Mouse (Mus musculus) gastrocnemius, postnatal 10 days (tissue): Measurements from ENCODE around the gene Gm3880. TPM values are rescaled to one million over a fixed set of nuclear protein-coding genes. Genes with fewer than 3 reads are reported as not detected.
"Not testable (repeated sequence)": the region's sequence is repeated elsewhere in the genome, so short reads cannot be mapped to it uniquely, and the experiment has no call there.

ENCODE experiments used
- DNase-seq: peaks from one replicate; pipeline ENCODE4 v3.0.0; 2021; ENCODE audit warnings: mixed read lengths
- long read RNA-seq, 2 experiments: library from polyadenylated mRNA; stranded (forward); transcript quantifications; one replicate each; pipeline ENCODE4 v2.0.0; 2021
- total RNA-seq, 2 experiments: library from RNA; stranded (reverse); gene quantifications; 2 replicates each; pipeline ENCODE4 v1.2.3; 2021

Gene Gm3880
- total RNA-seq: not detected
- long read RNA-seq, experiment 1: 0 reads
- long read RNA-seq, experiment 2: 0 reads

DNA sequence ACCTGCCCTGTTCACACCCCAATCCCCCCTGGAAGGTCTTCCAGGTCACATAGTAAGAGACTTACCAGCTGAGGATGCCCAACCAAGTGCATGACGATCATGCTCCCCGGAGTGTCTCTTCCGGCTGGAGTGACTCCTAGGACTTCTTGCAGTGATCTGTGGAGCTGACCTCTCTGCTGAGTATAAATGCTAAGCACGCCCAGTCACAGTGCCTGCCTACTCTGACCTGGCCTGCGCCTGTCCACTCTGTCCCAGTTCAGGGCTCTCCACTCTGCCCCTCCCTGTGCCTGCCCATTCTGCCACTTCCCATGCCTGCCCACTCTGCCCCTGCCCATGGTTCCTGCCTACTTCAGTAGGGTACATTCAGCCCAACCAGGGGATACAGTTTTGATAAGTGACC, at the start of gene Gm3880:
Gene Gm3880 (minus strand): TSS at position 101 of the 400 bp plus-strand sequence.
- not testable (repeated sequence) for DNase-seq

DNA sequence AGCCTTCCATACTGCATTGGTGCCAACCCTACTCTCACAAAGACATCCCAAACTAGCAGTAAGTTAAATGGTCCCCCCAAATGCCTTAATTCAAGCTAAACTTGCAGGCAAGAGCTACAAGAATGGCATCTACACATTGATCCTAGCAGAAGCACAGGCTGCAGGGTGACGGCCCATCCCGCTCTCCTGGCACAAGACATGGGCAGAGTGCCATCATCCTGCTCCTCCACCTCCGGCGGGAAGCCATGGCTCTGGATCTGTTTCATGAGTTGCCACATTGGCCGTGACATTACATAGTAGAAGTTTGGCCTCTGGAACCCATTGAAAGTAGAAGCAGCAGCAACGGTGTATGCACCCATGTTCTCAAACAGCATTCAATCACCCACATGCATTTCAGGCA, 37.5 kb upstream of the Gm3880 start:
- not testable (repeated sequence) for DNase-seq

DNA sequence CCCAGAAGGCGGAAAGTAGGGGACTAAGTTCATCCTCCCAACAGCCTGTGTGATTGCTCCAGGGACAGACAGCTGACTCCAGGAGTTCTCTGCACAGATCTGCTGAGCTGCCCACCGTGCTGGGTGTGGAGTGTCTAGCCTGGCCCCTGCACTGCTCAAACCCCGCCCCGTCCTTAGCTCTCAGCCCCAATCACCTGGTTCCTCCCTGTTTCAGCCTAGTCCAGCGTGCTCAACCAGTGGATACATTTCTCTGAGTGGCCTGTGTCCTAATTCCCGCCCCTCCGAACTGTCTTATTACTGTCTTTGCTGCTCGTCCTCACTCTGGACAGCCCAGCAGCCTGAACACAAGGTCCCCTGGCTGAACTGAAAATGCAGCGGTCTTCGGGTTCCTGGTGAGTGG, 20.8 kb upstream of the Gm3880 start, which contains the start of the genes Gm9112 and Dmrtc1b:
Gene Gm9112 (minus strand): TSS at position 101 of the 400 bp plus-strand sequence.
Gene Dmrtc1b (plus strand): TSS at position 331 of the 400 bp plus-strand sequence.
- DNase-seq: not testable (repeated sequence)

DNA sequence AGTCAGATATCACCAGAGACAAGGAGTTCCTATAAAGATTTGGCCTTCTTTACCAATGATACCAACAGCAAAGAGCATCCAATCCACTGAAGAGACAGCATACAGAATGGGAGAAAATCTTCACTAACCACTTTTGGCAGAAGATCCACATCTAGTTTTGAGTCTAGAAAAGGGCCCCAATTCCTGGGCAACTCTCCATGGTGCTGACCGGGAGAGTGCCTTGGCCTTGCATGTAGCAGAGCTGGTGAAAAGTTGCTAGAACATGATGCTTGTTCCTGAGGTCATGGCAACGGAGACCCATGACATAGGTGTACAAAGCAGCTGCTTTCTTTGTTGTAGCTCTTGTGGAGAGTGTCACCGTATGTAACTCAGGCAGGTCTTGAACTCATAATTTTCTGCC, 13.9 kb upstream of the Gm3880 start:
- DNase-seq: peak; percentile 5

DNA sequence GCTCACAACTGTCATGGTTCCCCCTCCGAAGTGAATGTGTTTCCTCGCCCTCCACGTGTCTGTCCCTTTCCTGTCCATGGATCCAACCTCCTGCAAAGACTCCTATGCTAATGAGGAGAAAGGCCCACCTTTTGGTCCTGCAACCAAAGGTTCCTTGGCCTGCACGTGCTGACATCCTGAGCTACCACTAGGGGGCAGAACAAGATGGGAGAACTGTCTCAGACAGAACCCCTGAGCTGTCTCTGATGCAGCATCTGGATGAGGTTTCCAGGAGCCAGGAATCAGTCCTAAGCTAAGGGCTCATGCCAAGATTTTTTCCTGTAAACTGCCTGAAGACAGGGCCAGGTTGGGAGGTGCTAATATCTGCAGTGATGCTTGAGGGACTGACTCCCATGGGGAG, 2.5 kb upstream of the Gm3880 start:
- DNase-seq: peak; percentile 5

DNA sequence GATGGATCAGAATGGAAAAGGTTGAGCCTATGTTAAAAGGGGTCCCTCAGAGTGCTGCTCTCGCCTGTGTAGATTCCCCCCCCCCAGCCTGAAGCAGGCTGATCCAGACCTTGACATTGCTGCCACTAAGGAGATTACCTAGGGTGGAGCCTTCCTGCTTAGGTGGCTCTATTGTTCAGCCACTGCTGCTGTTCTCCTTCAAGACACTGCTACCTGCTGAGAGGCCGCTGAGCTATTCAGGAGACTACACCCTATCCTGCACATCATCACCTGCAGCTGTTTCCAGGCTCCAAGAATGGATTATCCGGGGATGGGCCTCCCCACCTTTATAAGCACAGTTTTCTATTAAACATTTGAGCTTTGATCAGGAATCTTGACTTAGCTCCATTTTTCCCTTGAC, 2.1 kb downstream of the Gm3880 start:
- not testable (repeated sequence) for DNase-seq

DNA sequence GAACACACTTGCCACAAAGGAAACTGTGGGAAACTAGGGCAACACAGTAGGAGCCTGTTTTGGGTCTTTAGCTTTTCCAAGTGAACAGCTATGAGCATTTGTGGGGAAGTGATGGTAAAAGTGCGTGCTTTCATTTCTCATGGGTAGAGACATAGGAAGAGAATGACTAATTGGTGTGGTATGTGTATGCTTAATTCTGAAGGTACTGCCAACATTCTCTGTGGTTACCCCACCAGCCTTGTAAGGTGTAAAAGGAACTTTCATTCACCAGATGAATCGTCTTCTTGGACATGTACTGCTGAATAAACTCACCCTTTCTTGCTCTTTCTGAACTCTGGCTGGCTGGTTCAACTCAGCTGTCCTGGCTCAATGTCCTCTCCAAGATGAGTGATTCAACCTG, 20.1 kb downstream of the Gm3880 start:
- DNase-seq: no peak

DNA sequence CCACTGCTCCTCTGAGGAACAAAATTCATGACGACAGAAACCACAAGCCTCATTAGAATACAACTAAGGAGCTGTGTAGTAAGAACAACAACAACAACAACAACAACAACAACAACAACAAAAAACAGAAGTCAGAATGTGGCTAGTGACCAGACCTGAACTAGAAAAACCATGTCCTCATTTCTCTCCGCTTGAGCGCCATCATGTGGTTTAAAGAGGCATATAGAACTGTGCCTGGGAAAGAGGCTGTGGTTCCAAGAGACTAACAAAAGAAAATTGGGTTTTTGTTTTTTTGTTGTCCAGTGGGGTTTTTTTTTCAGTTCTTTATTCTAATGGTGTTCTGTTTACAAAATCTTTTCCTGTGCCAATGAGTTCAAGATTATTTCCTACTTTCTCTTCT, 26.1 kb downstream of the Gm3880 start:
- DNase-seq: peak; percentile 9

DNA sequence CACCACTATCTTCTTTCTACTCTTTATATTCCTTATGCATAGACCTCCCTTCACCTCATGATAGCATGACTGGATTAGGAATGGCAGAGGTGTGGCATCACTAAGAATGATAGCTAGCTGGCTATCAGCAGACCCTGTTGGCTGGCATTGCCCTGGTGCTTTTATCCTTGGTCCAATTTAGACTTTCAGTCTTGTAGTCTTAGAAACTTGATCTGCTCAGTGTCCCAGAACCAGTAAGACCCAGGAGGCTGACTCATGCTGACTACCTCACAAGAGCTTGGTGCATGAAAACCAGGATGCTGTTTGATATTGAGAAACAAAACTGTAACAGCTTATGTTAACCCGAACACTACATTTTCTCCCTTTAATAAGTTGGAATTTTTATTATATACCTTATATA, 41.1 kb downstream of the Gm3880 start:
- DNase-seq: no peak

DNA sequence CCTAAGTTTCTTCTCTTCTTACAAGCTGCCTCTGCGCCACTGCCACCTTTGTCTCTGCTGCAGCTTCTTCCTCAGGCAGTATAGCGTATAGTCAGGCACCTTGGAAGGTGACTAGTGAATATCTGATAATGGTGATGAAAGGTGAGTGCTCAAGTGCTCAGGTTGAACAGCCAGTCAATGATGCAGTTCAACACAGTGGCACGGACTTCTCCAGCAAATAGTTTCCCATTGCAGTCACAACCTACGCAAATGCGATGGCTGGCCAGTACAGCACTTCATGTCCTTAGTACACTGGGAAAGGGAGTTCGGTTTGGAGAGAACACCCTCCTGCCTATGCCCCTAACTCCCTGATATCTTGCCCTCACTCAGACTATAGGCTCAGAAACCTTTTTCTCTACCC, 41.6 kb downstream of the Gm3880 start:
- no peak for DNase-seq

DNA sequence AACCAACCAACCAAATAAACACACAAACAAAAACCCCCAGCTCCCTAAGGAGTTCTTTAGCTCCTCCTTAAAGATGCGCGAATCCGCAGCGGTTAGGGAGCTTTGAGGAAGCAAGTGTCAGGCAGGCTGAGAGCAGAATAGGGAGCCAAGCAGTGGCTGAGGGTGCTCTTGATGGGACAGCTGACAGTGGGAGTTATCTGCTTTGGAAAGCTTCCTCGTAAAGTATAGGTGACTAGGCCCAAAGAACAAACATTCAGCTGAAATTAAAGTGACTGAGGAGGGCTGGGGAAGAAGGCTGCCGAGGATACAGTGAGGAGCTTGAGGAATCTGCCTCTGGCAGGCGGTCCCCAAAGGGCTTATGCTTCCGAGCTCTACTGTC, 42.2 kb downstream of the Gm3880 start:
- peak; percentile 17 for DNase-seq

DNA sequence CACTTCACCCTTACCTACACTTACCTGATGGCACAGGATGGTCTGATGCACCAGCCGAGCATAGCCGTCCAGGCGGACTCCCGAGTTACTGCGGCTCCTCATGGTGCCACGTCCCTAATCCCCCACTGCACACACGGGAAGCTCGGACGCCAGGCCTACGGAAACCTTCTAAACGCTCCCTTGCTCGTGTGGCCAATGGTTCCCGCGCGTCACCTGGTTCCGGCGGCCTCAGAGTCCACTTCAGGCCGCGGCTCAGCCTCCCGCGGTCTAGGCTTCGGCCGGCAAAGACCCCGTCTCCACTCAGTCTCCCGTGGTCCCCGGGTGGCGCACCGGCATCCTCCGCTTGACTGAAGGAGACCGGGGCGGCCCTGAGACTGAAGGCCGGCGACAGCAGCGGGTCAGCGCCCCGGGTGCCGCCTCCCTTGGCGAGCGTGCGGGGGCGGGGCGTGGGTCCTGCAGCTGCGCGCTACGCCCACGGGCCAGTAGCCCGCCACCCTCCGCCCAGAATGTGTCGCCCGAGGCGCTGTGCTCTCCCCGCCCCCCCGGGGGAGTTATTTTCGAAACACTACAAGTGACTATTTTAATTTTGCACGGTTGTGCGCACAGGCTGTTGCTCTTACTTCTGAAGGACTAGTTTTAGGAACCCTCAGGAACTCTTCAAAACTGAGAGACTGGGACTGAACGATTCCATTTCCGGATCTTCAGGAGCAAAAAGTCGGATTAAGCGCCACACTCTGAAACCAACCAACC, 42.8 kb downstream of the Gm3880 start, which contains the start of gene Phka1:
Gene Phka1 (minus strand): TSS at position 424 of the 750 bp plus-strand sequence.
- peak; percentile 88 for DNase-seq

Other genes with a start within 250 kb of the Gm3880 start
- gene Hdac8, start 181.6 kb downstream of the Gm3880 start, total RNA-seq: 1 to 10 TPM; 3.2 to 4.9 TPM
- 10 to 100 TPM; 58.1 to 85.2 TPM for gene Phka1, start 42.7 kb downstream of the Gm3880 start, total RNA-seq
- not detected for gene Gm9112, start 20.7 kb upstream of the Gm3880 start, total RNA-seq
- not detected for gene Dmrtc1b, start 20.9 kb upstream of the Gm3880 start, total RNA-seq
- not detected for gene Dmrtc1c1, start 116.0 kb upstream of the Gm3880 start, total RNA-seq
- not detected for gene Dmrtc1c2, start 167.6 kb upstream of the Gm3880 start, total RNA-seq
- gene 1700031F05Rik, start 181.0 kb upstream of the Gm3880 start, total RNA-seq: not detected
- not detected for gene Dmrtc1a, start 221.7 kb upstream of the Gm3880 start, total RNA-seq
- not detected for gene 1700011M02Rik, start 221.9 kb upstream of the Gm3880 start, total RNA-seq
- gene 1700018G05Rik, start 241.4 kb upstream of the Gm3880 start, total RNA-seq: not detected